Mouse (Mus musculus) megakaryocyte, embryonic 14.5 days (primary cell): ENCODE measurements around the gene Nkain2.

Experiments used
- FLI1 ChIP-seq: IDR thresholded peaks from 2 replicates; pipeline ENCODE4 v1.6.1; 2012; ENCODE audit warnings: low read length, inconsistent platforms, mixed read lengths
- GATA1 ChIP-seq: IDR thresholded peaks from 3 replicates; pipeline ENCODE4 v1.6.1; 2012; ENCODE audit warnings: mixed read lengths, low read length, inconsistent platforms, borderline replicate concordance

GRCm38 (mm10) chr10:31927657-31928056 lies 962.6 kb downstream of the Nkain2 start:
- TF ChIP-seq GATA1 (no peak), FLI1 (no peak)
